Mouse (Mus musculus) embryonic facial prominence, embryonic 10.5 days (tissue): ENCODE measurements around the gene Spc24. TPM values are rescaled to one million over a fixed set of nuclear protein-coding genes. Genes with fewer than 3 reads are reported as not detected.

Experiments
- DNase-seq: peaks from one replicate; pipeline ENCODE4 v3.0.0-alpha.2; 2017; ENCODE audit warnings: low spot score
- H3K27ac ChIP-seq: fragments of 300-500 bp; sonication (generic); replicated peaks from 2 replicates; pipeline ENCODE4 v1.5.1; 2016; ENCODE audit warnings: mild to moderate bottlenecking
- H3K27me3 ChIP-seq: fragments of 300-500 bp; sonication (generic); replicated peaks from 2 replicates; pipeline ENCODE4 v1.6.1; 2016; ENCODE audit warnings: low read depth, mild to moderate bottlenecking; ENCODE audit not compliant: poor library complexity, severe bottlenecking
- H3K36me3 ChIP-seq: fragments of 300-500 bp; sonication (generic); replicated peaks from 2 replicates; pipeline ENCODE4 v1.6.1; 2016; ENCODE audit warnings: mild to moderate bottlenecking, moderate library complexity
- H3K4me1 ChIP-seq: fragments of 300-500 bp; sonication (generic); 2 replicates; pipeline ENCODE4 v1.6.1; 2016
- H3K4me3 ChIP-seq: fragments of 300-500 bp; sonication (generic); 2 replicates; pipeline ENCODE4 v1.5.1; 2016; ENCODE audit warnings: mild to moderate bottlenecking, moderate library complexity
- H3K9me3 ChIP-seq: fragments of 300-500 bp; sonication (generic); 2 replicates; pipeline ENCODE4 v1.6.1; 2016; ENCODE audit warnings: mild to moderate bottlenecking
- WGBS: fragments of 180-500 bp; shearing (Covaris S2); methylation state at CpG from one replicate; pipeline ENCODE4 v1.1.7; 2016; 5-methylcytosine and 5-hydroxymethylcytosine counted together
- polyA plus RNA-seq: library from polyadenylated mRNA; unstranded; fragments of >200 nt; fragmentation: Nextera tagmentation; extraction: Ambion mirVana; gene quantifications from 2 replicates; pipeline ENCODE4 v1.2.1, GENCODE M21; 2016

The Spc24 gene
- polyA plus RNA-seq, 1 experiment from 2014 or later, result 187 TPM

GRCm38 (mm10) chr9:21752252-21752792 is 7.8 kb downstream of the Spc24 start:
- Histone ChIP-seq H3K4me3 (no peak overlapping the region), H3K27ac (peak overlapping the region; percentile 40), H3K27me3 (no peaks in the 10 kb centered on the region), H3K4me1 (peaks cover 19% of the 10 kb centered on the region), H3K36me3 (peaks cover 78% of the 10 kb centered on the region), H3K9me3 (no peaks in the 10 kb centered on the region)
- DNase-seq, result no peak
- WGBS, result 55% methylated on average over 10 of the region's 10 CpGs

- H3K4me1 ChIP-seq, result peaks cover 19% of the 10 kb centered on the region
- peaks cover 78% of the 10 kb centered on the region for H3K36me3 ChIP-seq
- H3K27me3 ChIP-seq, result no peaks in the 10 kb centered on the region
- no peak overlapping the region for H3K27ac ChIP-seq
- no peak overlapping the region for H3K4me3 ChIP-seq
- H3K9me3 ChIP-seq, result no peaks in the 10 kb centered on the region
- WGBS, result 77% methylated on average over 6 of the region's 6 CpGs
- DNase-seq, result no peak
These were observed 8.8 kb downstream of the Spc24 start for GRCm38 (mm10) chr9:21751347-21751746.

- H3K4me3 ChIP-seq, result no peak overlapping the region
- H3K36me3 ChIP-seq, result peaks cover 79% of the 10 kb centered on the region
- WGBS, result 85% methylated on average over 3 of the region's 3 CpGs
- H3K4me1 ChIP-seq, result peaks cover 19% of the 10 kb centered on the region
- no peaks in the 10 kb centered on the region for H3K9me3 ChIP-seq
- DNase-seq, result no peak
- H3K27me3 ChIP-seq, result no peaks in the 10 kb centered on the region
- no peak overlapping the region for H3K27ac ChIP-seq
These were observed 9.7 kb downstream of the Spc24 start for GRCm38 (mm10) chr9:21750370-21750769.

- Histone ChIP-seq H3K9me3 (no peaks in the 10 kb centered on the region), H3K36me3 (peaks cover 79% of the 10 kb centered on the region), H3K27ac (no peak overlapping the region), H3K27me3 (no peaks in the 10 kb centered on the region), H3K4me1 (peaks cover 15% of the 10 kb centered on the region), H3K4me3 (no peak overlapping the region)
- no peak for DNase-seq
- 89% methylated on average over 6 of the region's 6 CpGs for WGBS
These were observed 10.6 kb downstream of the Spc24 start for GRCm38 (mm10) chr9:21749382-21750118.

GRCm38 (mm10) chr9:21748491-21748890 is 11.6 kb downstream of the Spc24 start:
- Histone ChIP-seq H3K36me3 (peaks cover 79% of the 10 kb centered on the region), H3K4me3 (no peak overlapping the region), H3K27ac (no peak overlapping the region), H3K9me3 (no peaks in the 10 kb centered on the region), H3K27me3 (no peaks in the 10 kb centered on the region), H3K4me1 (peaks cover 14% of the 10 kb centered on the region)
- 91% methylated on average over 10 of the region's 10 CpGs for WGBS
- DNase-seq, result no peak

- Histone ChIP-seq H3K9me3 (no peaks in the 10 kb centered on the region), H3K27me3 (no peaks in the 10 kb centered on the region), H3K36me3 (peaks cover 80% of the 10 kb centered on the region), H3K4me1 (peaks cover 12% of the 10 kb centered on the region), H3K27ac (no peak overlapping the region), H3K4me3 (no peak overlapping the region)
- WGBS, result 83% methylated on average over 7 of the region's 7 CpGs
- DNase-seq, result no peak
These were observed 12.1 kb downstream of the Spc24 start for GRCm38 (mm10) chr9:21748033-21748432.

- no peak for DNase-seq
- 92% methylated on average over 3 of the region's 3 CpGs for WGBS
- Histone ChIP-seq H3K4me1 (peaks cover 5% of the 10 kb centered on the region), H3K9me3 (no peaks in the 10 kb centered on the region), H3K27ac (no peak overlapping the region), H3K27me3 (no peaks in the 10 kb centered on the region), H3K36me3 (peaks cover 87% of the 10 kb centered on the region), H3K4me3 (no peak overlapping the region)
These were observed 12.8 kb downstream of the Spc24 start for GRCm38 (mm10) chr9:21747238-21747774.

- H3K4me1 ChIP-seq, result no peaks in the 10 kb centered on the region
- no peak for DNase-seq
- H3K4me3 ChIP-seq, result no peak overlapping the region
- peaks cover 96% of the 10 kb centered on the region for H3K36me3 ChIP-seq
- H3K27me3 ChIP-seq, result no peaks in the 10 kb centered on the region
- 94% methylated on average over 11 of the region's 11 CpGs for WGBS
- H3K27ac ChIP-seq, result no peak overlapping the region
- no peaks in the 10 kb centered on the region for H3K9me3 ChIP-seq
These were observed 18.6 kb downstream of the Spc24 start for GRCm38 (mm10) chr9:21741514-21741913.

- 97% methylated on average over 14 of the region's 14 CpGs for WGBS
- peaks cover 96% of the 10 kb centered on the region for H3K36me3 ChIP-seq
These were observed 19.7 kb downstream of the Spc24 start for GRCm38 (mm10) chr9:21740427-21740826.

GRCm38 (mm10) chr9:21738776-21739175 is 21.3 kb downstream of the Spc24 start:
- H3K9me3 ChIP-seq, result no peaks in the 10 kb centered on the region
- no peak overlapping the region for H3K27ac ChIP-seq
- 91% methylated on average over 7 of the region's 7 CpGs for WGBS
- no peak for DNase-seq
- H3K36me3 ChIP-seq, result peaks cover 96% of the 10 kb centered on the region
- no peak overlapping the region for H3K4me3 ChIP-seq
- no peaks in the 10 kb centered on the region for H3K4me1 ChIP-seq
- H3K27me3 ChIP-seq, result no peaks in the 10 kb centered on the region

More at GRCm38 (mm10) chr9:21740427-21740826, 19.7 kb downstream of the Spc24 start:
- DNase-seq, result no peak
- H3K27me3 ChIP-seq, result no peaks in the 10 kb centered on the region
- H3K4me3 ChIP-seq, result no peak overlapping the region
- no peaks in the 10 kb centered on the region for H3K9me3 ChIP-seq
- H3K27ac ChIP-seq, result no peak overlapping the region
- no peaks in the 10 kb centered on the region for H3K4me1 ChIP-seq

- Histone ChIP-seq H3K27me3 (no peaks in the 10 kb centered on the region), H3K9me3 (no peaks in the 10 kb centered on the region), H3K36me3 (peaks cover 98% of the 10 kb centered on the region), H3K27ac (no peak overlapping the region), H3K4me3 (no peak overlapping the region), H3K4me1 (no peaks in the 10 kb centered on the region)
- no peak for DNase-seq
- WGBS, result 92% methylated on average over 10 of the region's 10 CpGs
These were observed 22.9 kb downstream of the Spc24 start for GRCm38 (mm10) chr9:21737188-21737587.

- no peak for DNase-seq
- Histone ChIP-seq H3K36me3 (peaks cover 98% of the 10 kb centered on the region), H3K27ac (no peak overlapping the region), H3K4me1 (no peaks in the 10 kb centered on the region), H3K4me3 (no peak overlapping the region), H3K9me3 (no peaks in the 10 kb centered on the region), H3K27me3 (no peaks in the 10 kb centered on the region)
- WGBS, result 87% methylated on average over 3 of the region's 3 CpGs
These were observed 23.5 kb downstream of the Spc24 start for GRCm38 (mm10) chr9:21736580-21736979.

GRCm38 (mm10) chr9:21735126-21735525 is 25.0 kb downstream of the Spc24 start:
- Histone ChIP-seq H3K27me3 (no peaks in the 10 kb centered on the region), H3K9me3 (no peaks in the 10 kb centered on the region), H3K4me3 (no peak overlapping the region), H3K27ac (no peak overlapping the region), H3K4me1 (no peaks in the 10 kb centered on the region), H3K36me3 (peaks cover 100% of the 10 kb centered on the region)
- DNase-seq, result no peak
- WGBS, result 94% methylated on average over 14 of the region's 14 CpGs
